Mouse (Mus musculus): ENCODE measurements at regions not wholly inside any gene's neighbourhood (a gene's known extent, or its start where the extent isn't known, plus 50 kb on each side); places are given as distances from the start of the nearest gene placed in this dataset.

GRCm38 (mm10) chr3:52617413-52618149 is 349.4 kb downstream of the Foxo1 start:
- Histone ChIP-seq H3K27ac (ENCODE audit: insufficient read depth, low read depth, low read length) (peak overlapping the region; percentile 94), H3K27me3 (replicated peaks; ENCODE audit: control insufficient read depth, insufficient read depth, low read length) (no peaks in the 10 kb centered on the region), H3K4me1 (ENCODE audit: control insufficient read depth, insufficient read depth, low read length) (peaks cover 31% of the 10 kb centered on the region), H3K4me3 (ENCODE audit: insufficient read depth, low read depth, low read length) (no peak overlapping the region), H3K36me3 (ENCODE audit: control insufficient read depth, insufficient read depth, low read length) (no peaks in the 10 kb centered on the region)
- peak; percentile 89 for DNase-seq
- TF ChIP-seq CTCF (conservative IDR thresholded peaks at IDR 0.05; ENCODE audit: insufficient read depth, insufficient read length, low read depth, low read length) (no peak), POLR2A (IDR thresholded peaks at IDR 0.05; ENCODE audit: low read depth, low read length) (no peak)
- 29% methylated on average over 8 of the region's 8 CpGs for WGBS

- no peak for DNase-seq
- H3K27me3 ChIP-seq (replicated peaks; ENCODE audit: control insufficient read depth, insufficient read depth, low read length) = no peaks in the 10 kb centered on the region
- H3K4me1 ChIP-seq (ENCODE audit: control insufficient read depth, insufficient read depth, low read length) = peaks cover 8% of the 10 kb centered on the region
- H3K4me3 ChIP-seq (ENCODE audit: insufficient read depth, low read depth, low read length) = no peak overlapping the region
- 95% methylated on average over 8 of the region's 8 CpGs for WGBS
- H3K36me3 ChIP-seq (ENCODE audit: control insufficient read depth, insufficient read depth, low read length) = no peaks in the 10 kb centered on the region
- H3K27ac ChIP-seq (ENCODE audit: insufficient read depth, low read depth, low read length) = no peak overlapping the region
- TF ChIP-seq POLR2A (IDR thresholded peaks at IDR 0.05; ENCODE audit: low read depth, low read length) = no peak
- no peak for TF ChIP-seq CTCF (conservative IDR thresholded peaks at IDR 0.05; ENCODE audit: insufficient read depth, insufficient read length, low read depth, low read length)
These were observed 343.7 kb downstream of the Foxo1 start for GRCm38 (mm10) chr3:52611881-52612280.

- DNase-seq = no peak
- H3K27me3 ChIP-seq (replicated peaks; ENCODE audit: control insufficient read depth, insufficient read depth, low read length) = no peaks in the 10 kb centered on the region
- H3K4me1 ChIP-seq (ENCODE audit: control insufficient read depth, insufficient read depth, low read length) = no peaks in the 10 kb centered on the region
- TF ChIP-seq CTCF (conservative IDR thresholded peaks at IDR 0.05; ENCODE audit: insufficient read depth, insufficient read length, low read depth, low read length) = no peak
- TF ChIP-seq POLR2A (IDR thresholded peaks at IDR 0.05; ENCODE audit: low read depth, low read length) = no peak
- H3K4me3 ChIP-seq (ENCODE audit: insufficient read depth, low read depth, low read length) = no peak overlapping the region
- no peaks in the 10 kb centered on the region for H3K36me3 ChIP-seq (ENCODE audit: control insufficient read depth, insufficient read depth, low read length)
- 66% methylated on average over 3 of the region's 3 CpGs for WGBS
- H3K27ac ChIP-seq (ENCODE audit: insufficient read depth, low read depth, low read length) = no peak overlapping the region
These were observed 342.3 kb downstream of the Foxo1 start for GRCm38 (mm10) chr3:52610466-52610865.

GRCm38 (mm10) chr3:52608086-52608426 is 339.9 kb downstream of the Foxo1 start:
- H3K4me3 ChIP-seq (ENCODE audit: insufficient read depth, low read depth, low read length) = no peak overlapping the region
- WGBS = 95% methylated on average over 5 of the region's 5 CpGs
- DNase-seq = no peak

GRCm38 (mm10) chr3:52607379-52608085 is 339.4 kb downstream of the Foxo1 start:
- Histone ChIP-seq H3K27ac (ENCODE audit: insufficient read depth, low read depth, low read length) (no peak overlapping the region), H3K4me1 (ENCODE audit: control insufficient read depth, insufficient read depth, low read length) (no peaks in the 10 kb centered on the region), H3K4me3 (ENCODE audit: insufficient read depth, low read depth, low read length) (no peak overlapping the region), H3K27me3 (replicated peaks; ENCODE audit: control insufficient read depth, insufficient read depth, low read length) (no peaks in the 10 kb centered on the region), H3K36me3 (ENCODE audit: control insufficient read depth, insufficient read depth, low read length) (no peaks in the 10 kb centered on the region)
- 84% methylated on average over 12 of the region's 12 CpGs for WGBS
- no peak for DNase-seq
- no peak for TF ChIP-seq POLR2A (IDR thresholded peaks at IDR 0.05; ENCODE audit: low read depth, low read length)
- TF ChIP-seq CTCF (conservative IDR thresholded peaks at IDR 0.05; ENCODE audit: insufficient read depth, insufficient read length, low read depth, low read length) = no peak

More at GRCm38 (mm10) chr3:52608086-52608426, 339.9 kb downstream of the Foxo1 start:
- no peak overlapping the region for H3K27ac ChIP-seq (ENCODE audit: insufficient read depth, low read depth, low read length)
- H3K27me3 ChIP-seq (replicated peaks; ENCODE audit: control insufficient read depth, insufficient read depth, low read length) = no peaks in the 10 kb centered on the region
- TF ChIP-seq POLR2A (IDR thresholded peaks at IDR 0.05; ENCODE audit: low read depth, low read length) (no peak), CTCF (conservative IDR thresholded peaks at IDR 0.05; ENCODE audit: insufficient read depth, insufficient read length, low read depth, low read length) (no peak)
- H3K4me1 ChIP-seq (ENCODE audit: control insufficient read depth, insufficient read depth, low read length) = no peaks in the 10 kb centered on the region
- H3K36me3 ChIP-seq (ENCODE audit: control insufficient read depth, insufficient read depth, low read length) = no peaks in the 10 kb centered on the region

GRCm38 (mm10) chr3:52605261-52605771 is 337.2 kb downstream of the Foxo1 start:
- H3K36me3 ChIP-seq (ENCODE audit: control insufficient read depth, insufficient read depth, low read length) = no peaks in the 10 kb centered on the region
- H3K4me3 ChIP-seq (ENCODE audit: insufficient read depth, low read depth, low read length) = no peak overlapping the region
- H3K4me1 ChIP-seq (ENCODE audit: control insufficient read depth, insufficient read depth, low read length) = no peaks in the 10 kb centered on the region
- 62% methylated on average over 6 of the region's 6 CpGs for whole genome bisulfite sequencing
- H3K27me3 ChIP-seq (replicated peaks; ENCODE audit: control insufficient read depth, insufficient read depth, low read length) = no peaks in the 10 kb centered on the region
- no peak for TF ChIP-seq CTCF (conservative IDR thresholded peaks at IDR 0.05; ENCODE audit: insufficient read depth, insufficient read length, low read depth, low read length)
- TF ChIP-seq POLR2A (IDR thresholded peaks at IDR 0.05; ENCODE audit: low read depth, low read length) = no peak
- no peak overlapping the region for H3K27ac ChIP-seq (ENCODE audit: insufficient read depth, low read depth, low read length)
- DNase-seq = peak; percentile 53

GRCm38 (mm10) chr3:52603244-52603704 is 335.1 kb downstream of the Foxo1 start:
- 77% methylated on average over 8 of the region's 8 CpGs for WGBS
- Histone ChIP-seq H3K4me3 (ENCODE audit: insufficient read depth, low read depth, low read length) (no peak overlapping the region), H3K4me1 (ENCODE audit: control insufficient read depth, insufficient read depth, low read length) (no peaks in the 10 kb centered on the region), H3K27ac (ENCODE audit: insufficient read depth, low read depth, low read length) (no peak overlapping the region), H3K36me3 (ENCODE audit: control insufficient read depth, insufficient read depth, low read length) (no peaks in the 10 kb centered on the region), H3K27me3 (replicated peaks; ENCODE audit: control insufficient read depth, insufficient read depth, low read length) (no peaks in the 10 kb centered on the region)
- TF ChIP-seq POLR2A (IDR thresholded peaks at IDR 0.05; ENCODE audit: low read depth, low read length) (no peak), CTCF (conservative IDR thresholded peaks at IDR 0.05; ENCODE audit: insufficient read depth, insufficient read length, low read depth, low read length) (no peak)
- DNase-seq = no peak

Measured in kidney, adult 2 months (tissue).